Mouse (Mus musculus) yolk sac, embryonic 10.5 days (tissue): ENCODE data around the gene Serinc1.
A peak's percentile ranks its signal among the peaks of the same experiment; 100 is the strongest.
"Not testable (repeated sequence)": the region's sequence is repeated elsewhere in the genome, so short reads cannot be mapped to it uniquely, and the experiment has no call there.

ENCODE experiments used
- DNase-seq: peaks from one replicate; pipeline ENCODE4 v3.0.0-alpha.2; 2017; ENCODE audit warnings: low spot score

Gene Serinc1

GRCm38 (mm10) chr10:57532218-57533101 is at the start of gene Serinc1:
TSS of gene Serinc1 (minus strand) at chr10:57532530.
- peak; percentile 93 for DNase-seq

GRCm38 (mm10) chr10:57576721-57577120 is 44.4 kb upstream of the Serinc1 start:
- DNase-seq = no peak

GRCm38 (mm10) chr10:57572130-57572529 is 39.8 kb upstream of the Serinc1 start:
- no peak for DNase-seq

GRCm38 (mm10) chr10:57571211-57571730 is 38.9 kb upstream of the Serinc1 start:
- DNase-seq = peak; percentile 19

- no peak for DNase-seq
Observed at GRCm38 (mm10) chr10:57569023-57569931, 36.9 kb upstream of the Serinc1 start.

GRCm38 (mm10) chr10:57566221-57566620 is 33.9 kb upstream of the Serinc1 start:
- DNase-seq = no peak

GRCm38 (mm10) chr10:57557597-57557996 is 25.3 kb upstream of the Serinc1 start:
- DNase-seq = no peak

- no peak for DNase-seq
Observed at GRCm38 (mm10) chr10:57553719-57554118, 21.4 kb upstream of the Serinc1 start.

GRCm38 (mm10) chr10:57549631-57550030 is 17.3 kb upstream of the Serinc1 start:
- no peak for DNase-seq

GRCm38 (mm10) chr10:57543890-57544289 is 11.6 kb upstream of the Serinc1 start:
- not testable (repeated sequence) for DNase-seq

GRCm38 (mm10) chr10:57531616-57532217 is 613 bp downstream of the Serinc1 start:
- no peak for DNase-seq

- no peak for DNase-seq
Observed at GRCm38 (mm10) chr10:57531076-57531475, 1.3 kb downstream of the Serinc1 start.

- no peak for DNase-seq
Observed at GRCm38 (mm10) chr10:57526469-57526868, 5.9 kb downstream of the Serinc1 start.

GRCm38 (mm10) chr10:57515278-57515677 is 17.1 kb downstream of the Serinc1 start:
- no peak for DNase-seq

- no peak for DNase-seq
Observed at GRCm38 (mm10) chr10:57514616-57515015, 17.7 kb downstream of the Serinc1 start.

- peak; percentile 59 for DNase-seq
Observed at GRCm38 (mm10) chr10:57499414-57500156, 32.7 kb downstream of the Serinc1 start.

- DNase-seq = no peak
Observed at GRCm38 (mm10) chr10:57492050-57492449, 40.3 kb downstream of the Serinc1 start.

- no peak for DNase-seq
Observed at GRCm38 (mm10) chr10:57488591-57488990, 43.7 kb downstream of the Serinc1 start.

GRCm38 (mm10) chr10:57487201-57487600 is 45.1 kb downstream of the Serinc1 start:
- peak; percentile 43 for DNase-seq

GRCm38 (mm10) chr10:57486542-57487071 is 45.7 kb downstream of the Serinc1 start:
- DNase-seq = no peak
